Mouse (Mus musculus): Measurements from ENCODE around the gene Naga. TPM values are rescaled to one million over a fixed set of nuclear protein-coding genes. Genes with fewer than 3 reads are reported as not detected.

Naga gene
- total and polyA plus RNA-seq, 2 experiments from 2014 or later = 33.7 to 47.5 TPM

DNA sequence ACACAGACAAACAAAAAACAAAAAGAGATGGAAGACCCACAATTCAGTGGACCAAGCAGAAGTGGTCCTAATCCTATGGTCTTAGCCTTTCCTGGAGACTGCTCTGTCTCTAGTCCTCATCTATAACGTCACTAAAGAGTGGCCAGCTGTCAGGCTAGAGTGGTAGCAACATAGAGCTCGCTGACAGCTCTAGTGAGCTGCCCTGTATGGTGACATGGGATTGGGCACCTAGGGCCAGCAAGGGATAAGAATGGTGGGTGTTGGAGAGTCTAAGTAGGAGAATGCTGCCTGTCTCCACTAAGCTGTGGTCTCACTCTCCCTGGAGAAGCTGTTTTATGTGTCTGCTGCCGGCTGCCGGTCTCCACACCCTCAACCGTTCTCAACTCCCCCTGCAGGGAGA lies 45.9 kb downstream of the Naga start:
- Histone ChIP-seq H3K4me1 (ENCODE audit: insufficient read depth) (no peaks in the 10 kb centered on the region), H3K27ac (ENCODE audit: low read depth, low read length) (peak overlapping the region; percentile 36), H3K9me3 (ENCODE audit: low read length) (no peaks in the 10 kb centered on the region), H3K4me2 (ENCODE audit: low read depth) (peak overlapping the region; percentile 17; the same call in 1 of the 2 replicates), H3K27me3 (ENCODE audit: insufficient read depth, low read length) (no peaks in the 10 kb centered on the region), H3K36me3 (ENCODE audit: insufficient read depth) (peaks cover 44% of the 10 kb centered on the region), H3K4me3 (ENCODE audit: low read depth, low read length) (no peak overlapping the region), H3K9ac (0 out of 2 replicates have a peak overlapping the region, but pooled peaks have one; percentile 6)
- no peak for DNase-seq
- TF ChIP-seq CTCF (IDR thresholded peaks at IDR 0.05; ENCODE audit: low read depth) = no peak
- ATAC-seq = peak; percentile 6
- WGBS = 28% methylated on average over 5 of the region's 5 CpGs

DNA sequence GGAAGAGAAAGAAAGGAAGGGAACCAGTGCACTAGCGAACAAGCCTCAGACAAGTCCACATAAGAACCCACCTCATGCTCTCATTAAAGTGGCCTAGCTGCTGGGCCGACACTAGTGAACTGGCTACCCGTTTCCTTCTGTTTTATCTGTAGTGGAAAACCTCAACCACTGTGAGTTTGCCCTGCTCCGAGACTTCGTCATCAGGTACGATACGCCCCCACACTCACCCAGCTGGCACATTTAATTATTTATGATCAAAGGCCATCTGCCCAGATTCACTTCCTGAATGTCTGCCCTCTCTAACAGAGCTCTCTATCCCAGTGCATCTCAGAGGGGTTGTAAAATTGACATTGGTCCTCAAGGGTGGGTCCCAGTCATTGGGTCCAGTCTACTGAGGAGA lies 48.5 kb downstream of the Naga start:
- Histone ChIP-seq H3K4me1 (ENCODE audit: insufficient read depth) (no peaks in the 10 kb centered on the region), H3K4me3 (ENCODE audit: low read depth, low read length) (no peak overlapping the region), H3K9ac (no peak overlapping the region), H3K27me3 (ENCODE audit: insufficient read depth, low read length) (no peaks in the 10 kb centered on the region), H3K36me3 (ENCODE audit: insufficient read depth) (peaks cover 70% of the 10 kb centered on the region), H3K9me3 (ENCODE audit: low read length) (no peaks in the 10 kb centered on the region), H3K4me2 (ENCODE audit: low read depth) (no peak overlapping the region), H3K27ac (ENCODE audit: low read depth, low read length) (no peak overlapping the region)
- no peak for DNase-seq
- no peak for TF ChIP-seq CTCF (IDR thresholded peaks at IDR 0.05; ENCODE audit: low read depth)
- WGBS = 93% methylated on average over 7 of the region's 7 CpGs
- ATAC-seq = no peak

DNA sequence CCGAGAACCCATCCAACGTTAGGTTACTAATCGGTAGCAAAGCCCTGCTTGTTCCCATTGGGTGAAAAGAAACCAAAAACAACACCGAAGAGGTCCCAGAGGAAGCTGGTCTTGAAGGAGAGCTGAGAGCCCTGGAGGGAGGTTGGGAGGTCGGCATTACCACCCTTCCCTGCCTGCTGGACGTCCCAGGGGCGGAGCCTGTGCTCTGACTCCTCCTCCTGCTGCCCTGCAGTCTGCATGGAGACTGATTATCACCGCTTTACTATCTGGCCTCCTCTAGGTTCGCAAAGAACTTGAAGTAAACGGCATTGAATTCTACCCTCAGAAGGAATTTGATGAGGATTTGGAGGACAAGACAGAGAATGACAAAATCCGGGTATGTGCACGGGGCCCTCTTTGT lies 52.6 kb downstream of the Naga start:
- TF ChIP-seq CTCF (IDR thresholded peaks at IDR 0.05; ENCODE audit: low read depth) = no peak
- H3K9me3 ChIP-seq (ENCODE audit: low read length) = no peaks in the 10 kb centered on the region
- no peaks in the 10 kb centered on the region for H3K4me1 ChIP-seq (ENCODE audit: insufficient read depth)
- H3K4me2 ChIP-seq (ENCODE audit: low read depth) = no peak overlapping the region
- no peak overlapping the region for H3K4me3 ChIP-seq (ENCODE audit: low read depth, low read length)
- H3K27ac ChIP-seq (ENCODE audit: low read depth, low read length) = no peak overlapping the region
- H3K9ac ChIP-seq = no peak overlapping the region
- ATAC-seq (no peak), DNase-seq (no peak)
- 75% methylated on average over 12 of the region's 12 CpGs for WGBS
- peaks cover 94% of the 10 kb centered on the region for H3K36me3 ChIP-seq (ENCODE audit: insufficient read depth)
- H3K27me3 ChIP-seq (ENCODE audit: insufficient read depth, low read length) = no peaks in the 10 kb centered on the region

DNA sequence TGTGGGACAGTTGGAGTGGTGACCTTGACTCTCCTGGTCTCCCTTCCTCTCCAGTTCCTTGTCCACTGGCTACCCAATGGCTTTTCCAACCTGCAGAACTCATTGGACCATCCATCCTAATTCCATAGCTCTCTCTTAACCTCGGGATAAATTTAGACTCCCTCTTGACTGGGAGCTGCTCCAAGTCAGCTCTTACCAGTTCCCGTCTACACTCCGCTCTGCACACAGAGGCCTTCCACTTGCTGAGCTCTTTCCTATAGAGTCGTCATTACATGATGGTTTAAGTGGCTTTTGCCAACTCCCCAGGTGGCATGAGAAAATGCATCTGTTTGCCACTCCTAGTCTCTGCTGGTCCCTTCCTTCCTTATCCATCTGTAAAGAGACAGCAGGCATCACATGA lies 58.1 kb downstream of the Naga start:
- Histone ChIP-seq H3K27me3 (ENCODE audit: insufficient read depth, low read length) (no peaks in the 10 kb centered on the region), H3K36me3 (ENCODE audit: insufficient read depth) (peaks cover 73% of the 10 kb centered on the region), H3K4me2 (ENCODE audit: low read depth) (no peak overlapping the region), H3K4me1 (ENCODE audit: insufficient read depth) (peaks cover 12% of the 10 kb centered on the region), H3K27ac (ENCODE audit: low read depth, low read length) (no peak overlapping the region), H3K9me3 (ENCODE audit: low read length) (no peaks in the 10 kb centered on the region), H3K4me3 (ENCODE audit: low read depth, low read length) (no peak overlapping the region), H3K9ac (no peak overlapping the region)
- ATAC-seq = no peak
- WGBS = 57% methylated on average over 4 of the region's 4 CpGs
- DNase-seq = no peak
- no peak for TF ChIP-seq CTCF (IDR thresholded peaks at IDR 0.05; ENCODE audit: low read depth)

Other genes with a start within 250 kb of the Naga start
- 13.0 and 14.7 TPM in 2 replicates for gene Ccdc134, start 211.0 kb downstream of the Naga start, total RNA-seq (2014; rRNA removed)
- gene Ccdc134, start 211.0 kb downstream of the Naga start, polyA plus RNA-seq (2015; fragmentation: Nextera tagmentation; extraction: Ambion mirVana) = 6.7 and 6.8 TPM in 2 replicates
- gene Srebf2, start 191.7 kb downstream of the Naga start, total RNA-seq (2014; rRNA removed) = 121 and 171 TPM in 2 replicates
- gene Srebf2, start 191.7 kb downstream of the Naga start, polyA plus RNA-seq (2015; fragmentation: Nextera tagmentation; extraction: Ambion mirVana) = 147 and 193 TPM in 2 replicates
- gene Shisa8, start 126.1 kb downstream of the Naga start, total RNA-seq (2014; rRNA removed) = 4.7 and 6.3 TPM in 2 replicates
- 1.8 and 2.7 TPM in 2 replicates for gene Shisa8, start 126.1 kb downstream of the Naga start, polyA plus RNA-seq (2015; fragmentation: Nextera tagmentation; extraction: Ambion mirVana)
- 0.24 and 0.62 TPM in 2 replicates for gene Tnfrsf13c, start 114.6 kb downstream of the Naga start, total RNA-seq (2014; rRNA removed)
- 0.44 and 0.47 TPM in 2 replicates for gene Tnfrsf13c, start 114.6 kb downstream of the Naga start, polyA plus RNA-seq (2015; fragmentation: Nextera tagmentation; extraction: Ambion mirVana)
- gene Cenpm, start 94.2 kb downstream of the Naga start, total RNA-seq (2014; rRNA removed) = 8.9 and 10.0 TPM in 2 replicates
- 16.5 and 18.7 TPM in 2 replicates for gene Cenpm, start 94.2 kb downstream of the Naga start, polyA plus RNA-seq (2015; fragmentation: Nextera tagmentation; extraction: Ambion mirVana)
- gene 1500009C09Rik, start 86.5 kb downstream of the Naga start, total RNA-seq (2014; rRNA removed) = 119 and 139 TPM in 2 replicates
- gene 1500009C09Rik, start 86.5 kb downstream of the Naga start, polyA plus RNA-seq (2015; fragmentation: Nextera tagmentation; extraction: Ambion mirVana) = 12.5 and 15.6 TPM in 2 replicates
- gene Sept3, start 64.0 kb downstream of the Naga start, total RNA-seq (2014; rRNA removed) = 550 and 602 TPM in 2 replicates
- 400 and 449 TPM in 2 replicates for gene Sept3, start 64.0 kb downstream of the Naga start, polyA plus RNA-seq (2015; fragmentation: Nextera tagmentation; extraction: Ambion mirVana)
- 0.38 and 1.00 TPM in 2 replicates for gene Wbp2nl, start 40.0 kb downstream of the Naga start, total RNA-seq (2014; rRNA removed)
- 0.42 and 0.59 TPM in 2 replicates for gene Wbp2nl, start 40.0 kb downstream of the Naga start, polyA plus RNA-seq (2015; fragmentation: Nextera tagmentation; extraction: Ambion mirVana)
- gene Pheta2, start within 50 bp of the Naga start, total RNA-seq (2014; rRNA removed) = 1.4 and 3.5 TPM in 2 replicates
- gene Pheta2, start within 50 bp of the Naga start, polyA plus RNA-seq (2015; fragmentation: Nextera tagmentation; extraction: Ambion mirVana) = 0.83 and 1.1 TPM in 2 replicates
- 167 and 208 TPM in 2 replicates for gene Smdt1, start within 50 bp of the Naga start, total RNA-seq (2014; rRNA removed)
- 337 and 359 TPM in 2 replicates for gene Smdt1, start within 50 bp of the Naga start, polyA plus RNA-seq (2015; fragmentation: Nextera tagmentation; extraction: Ambion mirVana)
- 271 and 465 TPM in 2 replicates for gene Ndufa6, start 15.4 kb upstream of the Naga start, total RNA-seq (2014; rRNA removed)
- gene Ndufa6, start 15.4 kb upstream of the Naga start, polyA plus RNA-seq (2015; fragmentation: Nextera tagmentation; extraction: Ambion mirVana) = 416 and 528 TPM in 2 replicates
- 2.1 and 3.1 TPM in 2 replicates for gene Cyp2d22, start 41.3 kb upstream of the Naga start, total RNA-seq (2014; rRNA removed)
- gene Cyp2d22, start 41.3 kb upstream of the Naga start, polyA plus RNA-seq (2015; fragmentation: Nextera tagmentation; extraction: Ambion mirVana) = 1.8 and 1.9 TPM in 2 replicates
- not detected in 2 replicates for gene Cyp2d11, start 55.1 kb upstream of the Naga start, total RNA-seq (2014; rRNA removed)
- not detected in 2 replicates for gene Cyp2d11, start 55.1 kb upstream of the Naga start, polyA plus RNA-seq (2015; fragmentation: Nextera tagmentation; extraction: Ambion mirVana)
- gene Cyp2d10, start 68.3 kb upstream of the Naga start, total RNA-seq (2014; rRNA removed) = not detected in 2 replicates
- gene Cyp2d10, start 68.3 kb upstream of the Naga start, polyA plus RNA-seq (2015; fragmentation: Nextera tagmentation; extraction: Ambion mirVana) = not detected in 2 replicates
- not detected in 2 replicates for gene Cyp2d9, start 94.5 kb upstream of the Naga start, total RNA-seq (2014; rRNA removed)
- gene Cyp2d9, start 94.5 kb upstream of the Naga start, polyA plus RNA-seq (2015; fragmentation: Nextera tagmentation; extraction: Ambion mirVana) = 0.15 TPM in 1 of 2 replicates, not detected in the other
- not detected in 2 replicates for gene Cyp2d12, start 216.1 kb upstream of the Naga start, total RNA-seq (2014; rRNA removed)
- not detected in 2 replicates for gene Cyp2d12, start 216.1 kb upstream of the Naga start, polyA plus RNA-seq (2015; fragmentation: Nextera tagmentation; extraction: Ambion mirVana)

Measured in forebrain, postnatal 0 days (tissue).